Mouse (Mus musculus): ENCODE measurements around the gene Strip1. TPM values are rescaled to one million over a fixed set of nuclear protein-coding genes. Genes with fewer than 3 reads are reported as not detected.

Strip1 gene
- total and polyA plus RNA-seq, 3 experiments, result 30.9 to 41.6 (median 34.2) TPM

DNA sequence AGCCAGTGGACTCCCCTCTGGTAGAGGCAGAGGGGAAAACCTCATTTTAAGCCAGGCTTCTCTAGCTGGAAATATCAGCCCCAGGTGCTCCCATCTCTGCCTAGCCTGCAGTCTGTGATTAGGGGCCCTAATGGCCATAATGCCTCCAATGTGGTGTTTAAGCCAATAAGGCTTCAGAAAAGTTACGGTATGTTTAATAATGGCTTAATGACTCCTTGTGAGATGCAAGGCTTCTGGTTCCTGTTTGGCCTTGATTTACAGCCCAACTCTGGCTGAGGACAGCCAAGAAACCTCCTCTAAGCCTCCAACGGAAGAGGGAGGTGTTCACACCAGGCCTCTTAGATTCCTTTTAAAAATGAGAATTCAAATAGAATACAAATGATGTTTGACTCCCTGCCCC lies 37.9 kb downstream of the Strip1 start:
- no peak for DNase-seq

- no peak for DNase-seq
Observed at GRCm38 (mm10) chr3:107591612-107592011, 39.9 kb downstream of the Strip1 start.

DNA sequence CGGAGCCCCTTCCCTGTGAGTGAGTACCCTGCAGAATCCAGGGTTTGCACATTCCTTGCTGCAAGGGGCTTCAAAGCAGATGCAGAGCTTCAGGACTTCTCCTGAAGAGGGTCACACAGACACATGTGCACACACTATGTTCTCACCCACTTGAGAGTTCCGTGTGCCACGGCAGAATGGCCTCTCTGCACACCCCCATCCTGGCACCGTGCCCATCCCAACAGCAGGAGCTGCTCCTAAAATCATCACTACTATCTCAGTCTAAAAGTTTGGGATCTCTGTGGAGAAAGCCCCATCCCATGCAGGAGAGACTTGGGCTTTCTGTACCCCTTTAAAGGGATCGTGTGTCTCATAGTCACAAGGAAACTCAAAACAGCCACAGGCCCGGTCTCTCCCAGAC lies 45.0 kb downstream of the Strip1 start:
- no peak for DNase-seq

GRCm38 (mm10) chr3:107583893-107584292 lies 47.6 kb downstream of the Strip1 start:
- no peak for DNase-seq

GRCm38 (mm10) chr3:107582875-107583767 lies 48.4 kb downstream of the Strip1 start:
- DNase-seq, result peak; percentile 38

- no peak for DNase-seq
Observed at GRCm38 (mm10) chr3:107582130-107582874, 49.2 kb downstream of the Strip1 start.

- DNase-seq, result no peak
Observed at GRCm38 (mm10) chr3:107581103-107582010, 50.1 kb downstream of the Strip1 start.

DNA sequence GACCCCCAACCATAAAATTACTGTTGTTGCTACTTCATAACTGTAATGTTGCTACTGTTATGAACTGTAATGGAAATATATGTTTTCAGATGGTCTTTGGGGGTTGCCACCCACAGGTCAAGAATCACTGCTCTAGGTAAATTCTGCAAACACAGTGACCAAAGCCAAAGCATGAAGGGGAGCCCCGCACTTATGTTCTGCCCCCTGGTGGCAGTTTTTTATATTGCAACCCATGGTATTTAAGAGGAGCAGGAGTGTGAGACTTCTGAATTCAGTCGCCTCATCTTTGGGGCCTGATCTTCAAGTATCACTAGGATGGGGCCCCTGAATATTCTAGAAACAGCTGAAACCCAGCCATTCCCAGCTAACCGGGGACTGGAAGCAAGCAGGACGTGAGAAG lies 52.0 kb downstream of the Strip1 start:
- DNase-seq, result peak; percentile 41

DNA sequence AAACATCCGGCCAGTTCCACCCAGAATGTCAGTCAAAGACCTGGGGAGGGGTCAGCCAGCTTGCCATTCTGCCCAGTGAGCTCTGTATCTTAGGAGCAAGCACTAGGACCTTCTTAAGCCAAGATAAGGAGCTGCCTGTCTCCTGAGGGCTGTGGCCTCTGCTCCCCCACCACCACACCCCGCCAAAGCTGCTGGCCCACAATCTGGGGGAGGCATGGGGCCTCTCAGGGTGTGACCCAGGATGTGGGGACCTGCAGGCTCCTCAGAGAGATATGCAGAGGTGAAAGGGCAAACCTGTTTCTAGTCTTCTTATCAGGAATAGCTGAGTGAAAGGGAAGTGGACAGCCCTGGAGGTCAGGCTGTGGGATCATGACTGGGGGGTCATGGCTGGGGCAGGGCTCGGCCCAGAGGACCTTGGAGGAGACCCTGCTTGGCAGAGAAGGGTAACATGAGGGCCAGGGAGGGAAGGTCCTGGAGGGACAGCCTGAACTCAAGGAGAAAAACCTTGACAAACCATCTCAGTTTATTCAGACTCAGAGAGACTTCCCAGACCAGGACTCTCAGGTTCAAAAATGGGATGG lies 53.6 kb downstream of the Strip1 start:
- DNase-seq, result no peak

GRCm38 (mm10) chr3:107576807-107577206 lies 54.7 kb downstream of the Strip1 start:
- DNase-seq, result no peak

- DNase-seq, result no peak
Observed at GRCm38 (mm10) chr3:107571205-107571604, 60.3 kb downstream of the Strip1 start.

- no peak for DNase-seq
Observed at GRCm38 (mm10) chr3:107568721-107569120, 62.8 kb downstream of the Strip1 start.

GRCm38 (mm10) chr3:107567766-107568165 lies 63.7 kb downstream of the Strip1 start:
- DNase-seq, result no peak

DNA sequence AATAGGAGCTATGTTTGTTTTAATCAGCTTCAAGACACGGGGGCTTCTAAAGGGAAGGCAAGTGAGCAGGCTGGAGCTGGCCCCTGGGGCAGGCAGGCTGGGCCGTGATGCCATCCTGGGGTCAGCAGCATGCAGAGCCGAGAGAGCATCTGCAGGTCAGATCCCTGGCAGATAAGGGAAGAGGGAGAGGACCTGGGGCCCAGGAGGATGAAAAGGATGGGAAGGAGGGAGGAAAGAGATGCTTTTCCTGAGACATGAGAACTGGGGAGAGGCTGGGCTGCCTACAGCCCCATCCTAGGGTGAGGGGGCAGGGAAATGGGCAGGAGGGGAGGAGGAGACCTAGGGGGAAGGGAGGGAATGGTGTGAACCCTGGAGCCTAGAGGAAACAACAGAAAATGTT lies 66.2 kb downstream of the Strip1 start:
- no peak for DNase-seq

GRCm38 (mm10) chr3:107563880-107564279 lies 67.6 kb downstream of the Strip1 start:
- no peak for DNase-seq

DNA sequence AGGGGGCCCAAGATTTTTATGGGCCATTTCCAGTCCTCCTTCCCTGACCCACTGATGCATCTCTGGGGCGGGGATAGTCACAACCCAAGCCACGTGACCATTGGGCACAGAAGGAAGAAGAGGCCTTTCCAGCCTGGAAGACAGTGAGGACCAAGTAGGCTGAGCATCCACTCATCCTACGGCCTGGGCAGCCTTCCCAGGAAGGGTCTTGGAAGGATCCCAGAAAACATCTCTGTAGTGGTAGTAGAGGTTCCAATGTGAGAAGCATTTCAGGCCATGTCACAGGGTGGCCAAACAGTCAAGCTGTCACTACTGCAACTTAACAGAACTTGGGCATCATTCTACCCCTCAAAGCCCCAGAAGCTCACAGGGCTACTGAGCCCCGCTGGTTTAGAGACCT lies 68.9 kb downstream of the Strip1 start:
- no peak for DNase-seq

Other genes starting within 250 kb of the Strip1 start
- 10 to 100 TPM in 1 of 2 experiments, 1 to 10 TPM in 1; 7.4 to 13.6 TPM for gene Kcnc4, start 172.1 kb downstream of the Strip1 start, total RNA-seq (2021)
- gene Kcnc4, start 172.1 kb downstream of the Strip1 start, polyA plus RNA-seq (2012; rRNA removed), result 8.6 and 10.0 TPM in 2 replicates
- 10 to 100 TPM in 1 of 2 experiments, 1 to 10 TPM in 1; 4.3 to 13.3 TPM for gene Slc6a17, start 113.7 kb downstream of the Strip1 start, total RNA-seq (2021)
- gene Slc6a17, start 113.7 kb downstream of the Strip1 start, polyA plus RNA-seq (2012; rRNA removed), result 1.8 and 2.8 TPM in 2 replicates
- not detected for gene Ubl4b, start 76.6 kb downstream of the Strip1 start, total RNA-seq (2021)
- gene Ubl4b, start 76.6 kb downstream of the Strip1 start, polyA plus RNA-seq (2012; rRNA removed), result not detected in 2 replicates
- gene Alx3, start 36.7 kb downstream of the Strip1 start, total RNA-seq (2021), result not detected
- gene Alx3, start 36.7 kb downstream of the Strip1 start, polyA plus RNA-seq (2012; rRNA removed), result not detected in 2 replicates
- not detected for gene Gm10961, start 372 bp downstream of the Strip1 start, total RNA-seq (2021)
- not detected in 2 replicates for gene Gm10961, start 372 bp downstream of the Strip1 start, polyA plus RNA-seq (2012; rRNA removed)
- 100 to 1,000 TPM; 218 to 230 TPM for gene Ahcyl1, start 64.9 kb upstream of the Strip1 start, total RNA-seq (2021)
- gene Ahcyl1, start 64.9 kb upstream of the Strip1 start, polyA plus RNA-seq (2012; rRNA removed), result 33.9 and 37.0 TPM in 2 replicates
- gene Csf1, start 128.8 kb upstream of the Strip1 start, total RNA-seq (2021), result 10 to 100 TPM; 16.5 to 25.2 TPM
- gene Csf1, start 128.8 kb upstream of the Strip1 start, polyA plus RNA-seq (2012; rRNA removed), result 21.1 and 23.4 TPM in 2 replicates
- gene Eps8l3, start 245.5 kb upstream of the Strip1 start, total RNA-seq (2021), result not detected
- gene Eps8l3, start 245.5 kb upstream of the Strip1 start, polyA plus RNA-seq (2012; rRNA removed), result not detected in 2 replicates